Mouse (Mus musculus): ENCODE data around the gene Tmem239. TPM values are rescaled to one million over a fixed set of nuclear protein-coding genes. Genes with fewer than 3 reads are reported as not detected.
A peak's percentile ranks its signal among the peaks of the same experiment; 100 is the strongest.

The Tmem239 gene
- total RNA-seq, 2 experiments from 2014 or later, result not detected

GRCm38 (mm10) chr2:130411558-130412495, 5.5 kb downstream of the Tmem239 start:
- peak; percentile 65 to 89 for DNase-seq (ENCODE audit: low spot score in 2 of 2)

- no peak for DNase-seq (ENCODE audit: low spot score in 2 of 2)
Measured at GRCm38 (mm10) chr2:130412775-130413174, 6.5 kb downstream of the Tmem239 start.

DNA sequence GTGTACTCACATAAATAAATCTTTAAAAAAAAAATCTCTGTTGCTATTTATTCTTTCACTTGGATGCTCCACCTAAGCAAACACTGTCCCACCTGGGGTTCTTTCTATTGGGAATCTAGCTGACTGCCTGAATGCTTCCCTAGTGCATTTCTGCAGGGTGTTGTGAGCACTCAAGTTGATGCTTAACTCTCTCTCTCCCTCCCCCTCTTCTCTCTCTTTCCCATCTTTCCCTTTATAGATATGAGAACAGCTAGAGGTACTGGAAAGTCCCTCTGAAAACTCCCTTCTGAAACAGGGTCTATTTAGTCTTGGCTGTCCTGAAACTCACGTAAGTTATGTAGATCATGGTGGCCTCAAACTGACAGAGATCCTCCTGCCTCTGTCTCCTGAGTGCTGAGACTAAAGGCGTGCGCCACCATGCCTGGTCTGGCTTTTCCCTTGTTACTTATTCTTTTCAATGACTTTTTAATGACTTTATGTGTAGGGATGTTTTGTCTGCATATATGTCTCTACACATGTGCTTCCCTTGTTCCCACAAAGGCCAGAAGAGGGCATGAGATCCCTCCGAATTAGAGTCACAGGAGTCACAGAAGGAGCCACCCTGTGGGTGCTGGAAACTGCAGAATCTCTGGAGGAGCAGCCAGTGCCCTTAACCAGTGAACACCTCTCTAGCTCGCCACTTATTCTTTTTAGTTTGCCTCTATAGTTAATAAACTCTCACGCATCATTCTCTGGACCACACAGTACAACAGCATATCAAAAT, 8.0 kb downstream of the Tmem239 start:
- DNase-seq (ENCODE audit: low spot score in 2 of 2), result no peak

DNA sequence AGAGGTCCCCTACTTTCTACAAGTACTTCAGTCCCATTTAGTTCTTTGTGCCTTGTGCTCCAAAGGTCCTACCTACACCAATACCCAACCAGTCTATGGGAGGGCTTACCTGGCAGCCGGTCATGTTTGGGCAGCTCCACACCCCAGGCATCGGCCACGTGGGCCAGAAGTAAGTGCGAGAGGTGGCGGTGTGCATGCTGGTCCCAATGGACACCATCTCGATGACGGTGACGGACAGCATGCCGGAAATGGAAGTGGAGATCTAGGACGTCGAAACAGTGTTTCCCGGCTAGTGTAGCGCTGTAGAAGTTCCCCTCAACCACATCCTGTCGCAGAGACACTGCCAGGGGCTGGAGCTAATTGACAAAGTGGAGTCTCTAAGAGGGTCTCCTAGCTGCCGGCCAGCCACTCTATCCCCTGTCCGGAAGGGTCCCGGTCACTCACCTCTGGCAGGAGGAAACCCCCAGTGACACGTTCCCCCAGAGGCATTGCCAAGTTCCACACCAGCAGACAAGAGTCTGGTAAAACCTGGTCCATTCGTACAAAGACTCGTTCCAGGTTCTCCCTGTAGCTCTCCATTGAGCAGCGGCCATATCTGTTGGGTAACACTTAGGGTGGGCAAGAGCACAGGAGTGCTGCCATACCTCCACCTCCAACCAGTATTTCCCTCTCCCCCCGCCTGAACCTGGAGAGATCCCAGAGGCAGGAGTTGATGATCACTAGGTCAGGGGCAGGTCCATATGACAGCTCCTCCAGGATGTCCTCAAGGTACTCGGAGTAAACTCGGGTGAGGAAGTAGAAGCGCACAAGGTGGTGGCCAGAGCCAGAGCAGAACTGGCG, 15.7 kb downstream of the Tmem239 start:
- DNase-seq (ENCODE audit: low spot score in 2 of 2), result no peak

GRCm38 (mm10) chr2:130423397-130424125, 17.3 kb downstream of the Tmem239 start:
- DNase-seq (ENCODE audit: low spot score in 2 of 2), result peak; percentile 68 to 84

- DNase-seq (ENCODE audit: low spot score in 2 of 2), result peak; percentile 89 to 94
Measured at GRCm38 (mm10) chr2:130424126-130424853, 18.0 kb downstream of the Tmem239 start, which contains the start of the genes Vps16 and Pced1a. Gene Vps16 (plus strand): TSS chr2:130424339. Gene Pced1a (minus strand): TSS chr2:130424701.

- peak in 1 of 2 experiments; percentile 30 for DNase-seq (ENCODE audit: low spot score in 2 of 2)
Measured at GRCm38 (mm10) chr2:130425112-130425511, 18.8 kb downstream of the Tmem239 start.

DNA sequence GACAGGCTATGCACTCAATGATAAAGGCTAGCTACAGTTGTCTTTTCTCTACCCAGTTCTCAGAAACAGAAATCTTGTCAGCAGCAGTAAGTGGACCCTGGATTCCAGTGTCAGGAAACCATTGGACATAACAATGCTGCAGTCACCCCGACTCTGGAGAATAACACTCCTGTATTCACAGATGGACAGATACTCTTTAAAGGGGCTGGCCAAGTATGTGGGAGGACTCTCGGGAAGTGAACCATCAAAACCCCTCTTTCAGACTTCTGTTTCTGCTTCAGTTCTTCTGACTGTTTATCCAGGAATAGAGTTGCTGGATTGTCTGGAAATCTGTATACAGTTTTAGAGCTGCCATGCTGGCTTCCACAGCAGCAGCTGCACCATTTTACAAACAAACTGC, 23.6 kb downstream of the Tmem239 start:
- no peak for DNase-seq (ENCODE audit: low spot score in 2 of 2)

GRCm38 (mm10) chr2:130430484-130430883, 24.2 kb downstream of the Tmem239 start:
- no peak for DNase-seq (ENCODE audit: low spot score in 2 of 2)

- DNase-seq (ENCODE audit: low spot score in 2 of 2), result no peak
Measured at GRCm38 (mm10) chr2:130432157-130432556, 25.9 kb downstream of the Tmem239 start.

GRCm38 (mm10) chr2:130433152-130433551, 26.9 kb downstream of the Tmem239 start:
- peak in 1 of 2 experiments; percentile 71 for DNase-seq (ENCODE audit: low spot score in 2 of 2)

DNA sequence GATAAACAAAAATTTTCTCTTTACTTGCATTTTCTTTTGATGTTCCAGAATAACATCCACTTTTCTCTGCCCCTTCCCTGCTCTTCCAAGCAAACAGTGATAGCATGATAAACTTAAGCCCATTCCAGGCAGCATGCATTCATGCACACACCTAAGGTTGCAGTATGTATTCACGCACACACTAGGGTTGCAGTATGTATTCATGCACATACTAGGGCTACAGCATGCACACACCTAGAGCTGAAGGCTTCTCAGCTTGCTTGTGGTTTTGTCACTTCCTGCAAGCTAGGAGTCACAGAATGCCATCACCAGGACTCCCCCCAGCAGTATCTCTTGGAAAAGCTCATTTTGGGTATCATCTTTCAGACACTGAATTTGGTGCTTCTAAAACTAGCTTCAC, 30.5 kb downstream of the Tmem239 start:
- DNase-seq (ENCODE audit: low spot score in 2 of 2), result no peak

DNA sequence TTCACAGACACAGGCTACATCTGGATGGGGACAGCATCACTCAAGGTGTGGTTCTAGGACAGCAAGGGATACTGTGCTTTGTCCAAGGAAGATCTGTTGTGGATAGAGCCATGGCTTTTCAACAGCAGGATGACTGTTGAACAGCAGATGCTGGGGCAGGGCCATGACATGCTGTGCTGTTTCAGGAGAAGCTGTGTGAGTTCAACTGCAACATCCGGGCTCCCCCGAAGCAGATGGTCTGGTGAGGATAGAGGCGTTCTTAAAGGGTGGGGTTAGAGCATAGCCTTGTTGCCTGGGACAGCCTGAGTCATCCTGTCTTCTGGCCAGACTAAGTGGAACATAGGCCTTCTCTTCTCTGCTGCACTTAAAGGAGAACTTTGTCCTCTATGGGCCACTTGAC, 32.6 kb downstream of the Tmem239 start:
- peak in 1 of 2 experiments; percentile 51 for DNase-seq (ENCODE audit: low spot score in 2 of 2)

DNA sequence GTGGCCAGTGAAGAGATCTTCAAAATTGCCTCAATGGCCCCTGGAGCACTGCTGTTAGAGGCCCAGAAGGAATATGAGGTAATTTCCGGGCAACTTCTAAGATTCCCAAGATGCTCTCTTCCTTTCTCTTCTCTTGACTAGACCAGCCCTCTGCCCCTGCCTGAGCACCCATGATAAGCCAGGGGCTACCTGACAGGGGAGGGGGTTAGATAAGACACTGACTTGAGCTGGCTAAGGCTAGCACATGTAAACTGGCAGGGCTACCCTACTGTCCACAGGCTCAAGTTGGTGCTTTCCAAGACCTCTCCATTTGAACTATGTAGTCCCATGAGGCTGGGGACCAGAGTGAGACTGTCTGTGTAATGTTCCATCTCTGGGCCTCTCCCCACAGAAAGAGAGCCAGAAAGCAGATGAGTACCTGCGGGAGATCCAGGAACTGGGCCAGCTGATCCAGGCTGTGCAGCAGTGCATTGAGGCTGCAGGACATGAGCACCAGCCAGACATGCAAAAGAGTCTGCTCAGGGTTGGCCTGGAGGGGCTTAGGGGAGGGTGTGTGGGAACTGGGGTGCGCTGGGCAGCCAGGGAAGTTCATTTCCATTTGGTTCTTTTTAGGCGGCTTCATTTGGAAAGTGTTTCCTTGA, 33.7 kb downstream of the Tmem239 start:
- no peak for DNase-seq (ENCODE audit: low spot score in 2 of 2)

DNA sequence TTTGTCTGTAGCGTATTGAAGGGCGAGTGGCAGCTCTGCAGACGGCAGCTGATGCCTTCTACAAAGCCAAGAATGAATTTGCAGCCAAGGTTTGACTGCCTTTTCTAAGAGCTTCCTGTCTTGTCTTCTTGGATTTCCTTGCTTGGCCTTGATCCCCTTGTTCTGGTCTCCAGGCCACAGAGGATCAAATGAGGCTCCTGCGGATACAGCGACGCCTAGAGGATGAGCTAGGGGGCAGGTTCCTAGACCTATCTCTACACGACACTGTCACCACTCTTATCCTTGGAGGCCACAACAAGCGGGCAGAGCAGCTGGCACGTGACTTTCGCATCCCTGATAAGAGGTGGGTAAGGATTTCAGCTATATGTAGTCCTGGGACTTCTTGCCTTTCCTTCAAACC, 35.9 kb downstream of the Tmem239 start:
- DNase-seq (ENCODE audit: low spot score in 2 of 2), result no peak

DNA sequence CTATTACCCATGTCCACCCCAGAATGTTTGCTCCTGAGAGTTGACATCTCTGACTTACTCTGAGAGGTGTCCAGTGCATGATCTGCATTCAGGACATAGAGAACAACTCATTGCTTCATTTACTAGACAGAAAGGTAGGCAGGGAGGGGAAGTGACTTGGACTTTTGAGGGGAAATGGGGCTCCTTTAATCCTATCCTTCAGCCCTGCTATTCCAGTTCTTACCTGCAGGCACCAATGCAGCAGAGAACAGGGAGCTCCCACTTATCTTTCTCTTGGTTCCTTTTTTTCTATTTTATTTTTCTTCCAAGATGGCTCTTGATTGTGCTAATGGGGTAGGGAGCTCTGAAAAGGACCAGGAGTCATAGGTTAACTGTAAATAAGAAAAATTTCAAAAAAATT, 42.2 kb downstream of the Tmem239 start:
- DNase-seq (ENCODE audit: low spot score in 2 of 2), result no peak

GRCm38 (mm10) chr2:130449021-130449793, 42.9 kb downstream of the Tmem239 start:
- no peak for DNase-seq (ENCODE audit: low spot score in 2 of 2)

DNA sequence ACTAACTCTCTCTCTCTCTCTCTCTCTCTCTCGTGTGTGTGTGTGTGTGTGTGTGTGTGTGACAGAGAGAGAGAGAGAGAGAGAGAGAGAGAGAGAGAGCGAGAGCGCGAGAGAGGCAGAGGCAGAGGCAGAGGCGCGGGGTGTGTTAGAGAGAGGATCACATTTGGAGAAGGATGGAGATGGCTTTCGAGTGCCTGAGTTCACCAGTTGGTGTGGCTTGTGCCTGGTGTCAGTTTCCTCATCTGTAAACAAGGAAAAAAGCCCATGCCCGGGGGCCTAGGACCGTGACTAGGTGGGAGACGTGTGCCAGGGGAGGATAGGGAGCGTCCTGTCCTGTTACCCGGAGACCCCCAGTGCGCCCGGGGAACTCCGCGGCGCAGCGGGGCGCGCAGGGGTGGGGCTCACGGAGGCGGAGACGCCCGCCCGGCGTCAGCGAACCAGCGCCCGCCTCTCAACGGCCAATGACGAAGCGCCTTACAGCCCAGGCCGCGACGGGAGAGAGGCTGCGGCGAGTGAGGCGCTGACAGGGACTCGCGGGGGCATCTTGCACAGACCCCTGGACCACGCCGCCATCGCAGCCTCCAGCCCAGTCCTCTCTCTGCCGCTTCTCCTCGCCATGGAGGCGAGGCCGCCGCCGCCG, 43.6 kb downstream of the Tmem239 start, which contains the start of gene Ptpra:
Gene Ptpra, plus strand, starts transcription at position 485 of the 640 bp plus-strand sequence.
- DNase-seq (ENCODE audit: low spot score in 2 of 2), result peak; percentile 91 to 94
